Mouse (Mus musculus) midbrain, embryonic 14.5 days (tissue): Measurements from ENCODE around the gene Olfr1501. TPM values are rescaled to one million over a fixed set of nuclear protein-coding genes. Genes with fewer than 3 reads are reported as not detected.
"Not testable (repeated sequence)": the region's sequence is repeated elsewhere in the genome, so short reads cannot be mapped to it uniquely, and the experiment has no call there.

Experiments used
- ATAC-seq: fragments of 200-750 bp; cut with Nextera tagmentation; 2 replicates; pipeline ENCODE4 v1.8.0; 2017; ENCODE audit warnings: moderate number of reproducible peaks, moderate library complexity; ENCODE audit not compliant: low FRiP score, low TSS enrichment
- DNase-seq: peaks from one replicate; pipeline ENCODE4 v3.0.0-alpha.2; 2015
- H3K27ac ChIP-seq: fragments of 300-500 bp; sonication (generic); replicated peaks from 2 replicates; pipeline ENCODE4 v1.5.1; 2014; ENCODE audit warnings: mild to moderate bottlenecking, low read depth, low read length, moderate library complexity
- H3K27me3 ChIP-seq: fragments of 300-500 bp; sonication (generic); 2 replicates; pipeline ENCODE4 v1.6.1; 2014; ENCODE audit warnings: low read length, control low read depth, mixed read lengths; ENCODE audit not compliant: control insufficient read depth, insufficient read depth
- H3K36me3 ChIP-seq: fragments of 300-500 bp; sonication (generic); 2 replicates; pipeline ENCODE4 v1.6.1; 2014; ENCODE audit warnings: low read length, control low read depth; ENCODE audit not compliant: control insufficient read depth, insufficient read depth
- H3K4me1 ChIP-seq: fragments of 300-500 bp; sonication (generic); 2 replicates; pipeline ENCODE4 v1.6.1; 2014; ENCODE audit warnings: mild to moderate bottlenecking, antibody characterized with exemption, low read length, control low read depth; ENCODE audit not compliant: control insufficient read depth, insufficient read depth
- H3K4me2 ChIP-seq: fragments of 300-500 bp; sonication (generic); 2 replicates; pipeline ENCODE4 v1.6.1; 2014; ENCODE audit warnings: mild to moderate bottlenecking, low read length, moderate library complexity
- H3K4me3 ChIP-seq: fragments of 300-500 bp; sonication (generic); replicated peaks from 2 replicates; pipeline ENCODE4 v1.5.1; 2014; ENCODE audit warnings: low read depth, low read length
- H3K9ac ChIP-seq: fragments of 300-500 bp; sonication (generic); replicated peaks from 2 replicates; pipeline ENCODE4 v1.6.1; 2014; ENCODE audit warnings: mild to moderate bottlenecking, low read length, moderate library complexity
- H3K9me3 ChIP-seq: fragments of 300-500 bp; sonication (generic); 2 replicates; pipeline ENCODE4 v1.6.1; 2016; ENCODE audit warnings: low read length, control low read depth, mixed read lengths; ENCODE audit not compliant: control insufficient read depth
- WGBS: fragments of 180-500 bp; shearing (Covaris S2); extraction: QIAGEN DNeasy Blood & Tissue Kit; methylation state at CpG from one replicate; pipeline ENCODE4 v1.1.7; 2014; 5-methylcytosine and 5-hydroxymethylcytosine counted together
- polyA plus RNA-seq: library from polyadenylated mRNA; unstranded; fragments of >200 nt; fragmentation: Nextera tagmentation; extraction: Ambion mirVana; gene quantifications from 2 replicates; pipeline ENCODE4 v1.2.1, GENCODE M21; 2014

Olfr1501 gene
- polyA plus RNA-seq = not detected in 2 replicates

DNA sequence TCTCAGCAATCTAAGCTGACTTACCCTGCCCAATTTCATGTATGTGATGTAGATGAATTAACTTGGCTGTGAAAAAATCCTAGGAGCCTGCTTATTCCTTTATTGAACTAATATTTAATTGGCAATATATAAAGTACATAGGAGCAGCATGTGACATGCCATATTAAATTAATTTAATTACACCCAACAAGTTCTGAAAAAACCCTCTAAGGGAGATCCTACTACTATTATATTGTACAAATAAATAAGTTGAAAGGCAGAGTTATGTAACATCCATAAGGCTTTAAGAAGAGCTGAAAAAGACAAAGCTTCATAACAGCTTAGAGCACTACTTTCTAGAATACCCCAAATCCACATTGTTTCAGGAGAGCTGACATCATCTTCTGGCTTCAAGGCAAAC is at the start of gene Olfr1501:
Olfr1501 (minus strand) TSS at position 101 of the 400 bp plus-strand sequence.
- H3K27me3 ChIP-seq, H3K4me3 ChIP-seq, H3K9me3 ChIP-seq, H3K36me3 ChIP-seq, H3K4me2 ChIP-seq, H3K4me1 ChIP-seq, DNase-seq, ATAC-seq, H3K9ac ChIP-seq, H3K27ac ChIP-seq: not testable (repeated sequence)

DNA sequence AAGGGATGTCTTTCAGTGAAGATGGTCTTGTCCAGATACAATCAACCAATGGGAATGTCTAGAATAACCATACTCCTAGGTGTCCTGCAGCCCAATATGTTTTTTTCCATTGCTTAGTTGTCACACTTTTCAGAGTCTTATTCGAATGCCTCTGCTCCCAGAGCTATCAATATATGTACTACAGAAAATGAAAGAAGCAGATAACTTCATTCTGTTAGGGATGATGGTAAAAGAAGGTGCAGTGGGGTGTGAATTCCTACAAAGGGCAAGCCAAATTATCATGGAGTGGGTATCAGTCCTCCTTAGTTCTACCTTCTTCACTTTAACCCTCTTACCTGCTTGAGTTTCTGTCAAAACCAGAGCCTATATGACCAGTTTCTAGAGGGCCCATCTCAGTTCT is 47.3 kb upstream of the Olfr1501 start, which contains the start of gene Olfr1504:
Olfr1504 (minus strand) TSS at position 101 of the 400 bp plus-strand sequence.
- H3K9me3 ChIP-seq = no peaks in the 10 kb centered on the region
- H3K36me3 ChIP-seq = no peaks in the 10 kb centered on the region
- no peak within 1 kb of the TSS for H3K4me2 ChIP-seq
- H3K27ac ChIP-seq = no peak within 1 kb of the TSS
- 76% methylated on average over 1 of the region's 1 CpGs for WGBS
- no peak within 1 kb of the TSS for H3K4me3 ChIP-seq
- ATAC-seq (no peak), DNase-seq (no peak)
- H3K9ac ChIP-seq = no peak within 1 kb of the TSS
- no peaks in the 10 kb centered on the region for H3K27me3 ChIP-seq
- no peaks in the 10 kb centered on the region for H3K4me1 ChIP-seq

DNA sequence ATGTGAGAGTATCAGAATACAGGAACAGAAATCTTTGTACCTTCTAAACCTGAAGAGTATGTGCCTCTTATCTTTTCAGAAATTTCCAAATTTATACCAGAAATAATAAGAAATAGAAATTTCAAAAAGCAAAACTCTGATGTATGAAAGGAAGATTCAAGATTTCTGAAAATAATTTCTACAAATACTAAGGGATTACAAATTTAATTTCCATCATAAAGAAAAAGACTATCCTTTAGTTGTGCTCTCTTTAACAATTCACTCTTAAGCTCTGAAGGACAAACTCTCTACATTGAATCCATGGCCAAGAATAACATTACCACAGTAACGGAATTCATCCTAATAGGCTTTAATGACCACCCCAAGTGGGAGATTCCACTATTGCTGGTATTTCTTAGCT is 11.0 kb upstream of the Olfr1501 start, which contains the start of gene Olfr1502:
Olfr1502 (plus strand) TSS at position 301 of the 400 bp plus-strand sequence.
- WGBS = 93% methylated on average over 1 of the region's 1 CpGs
- H3K36me3 ChIP-seq = no peaks in the 10 kb centered on the region
- DNase-seq = no peak
- H3K4me3 ChIP-seq = no peak within 1 kb of the TSS
- H3K9me3 ChIP-seq = no peaks in the 10 kb centered on the region
- no peaks in the 10 kb centered on the region for H3K4me1 ChIP-seq
- H3K27me3 ChIP-seq = no peaks in the 10 kb centered on the region
- no peak within 1 kb of the TSS for H3K27ac ChIP-seq
- no peak within 1 kb of the TSS for H3K9ac ChIP-seq
- no peak within 1 kb of the TSS for H3K4me2 ChIP-seq
- no peak for ATAC-seq

DNA sequence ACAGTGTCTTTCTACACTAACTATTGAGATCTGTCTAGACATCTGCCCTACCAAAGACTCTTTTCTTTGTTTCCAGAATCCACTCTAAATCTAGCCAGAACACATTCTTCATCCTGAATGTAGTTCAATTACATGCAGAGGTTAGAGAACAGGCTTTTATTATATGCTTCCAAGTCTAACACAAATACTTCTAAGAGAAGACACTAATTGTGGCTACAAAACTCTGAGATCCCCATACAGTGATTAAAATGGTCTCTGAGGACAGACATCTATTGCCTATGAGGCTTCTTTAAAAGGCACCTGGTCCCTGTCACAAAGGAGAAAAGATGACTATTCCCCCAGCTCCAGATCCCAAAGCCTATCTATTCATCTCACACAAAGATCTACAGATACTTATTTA is 20.1 kb downstream of the Olfr1501 start, which contains the start of gene Olfr1500:
Olfr1500 (minus strand) TSS at position 101 of the 400 bp plus-strand sequence.
- Histone ChIP-seq H3K27me3 (no peaks in the 10 kb centered on the region), H3K9ac (no peak within 1 kb of the TSS), H3K4me3 (no peak within 1 kb of the TSS), H3K4me2 (no peak within 1 kb of the TSS), H3K9me3 (no peaks in the 10 kb centered on the region), H3K27ac (no peak within 1 kb of the TSS), H3K36me3 (no peaks in the 10 kb centered on the region), H3K4me1 (no peaks in the 10 kb centered on the region)
- no peak for ATAC-seq
- no peak for DNase-seq

DNA sequence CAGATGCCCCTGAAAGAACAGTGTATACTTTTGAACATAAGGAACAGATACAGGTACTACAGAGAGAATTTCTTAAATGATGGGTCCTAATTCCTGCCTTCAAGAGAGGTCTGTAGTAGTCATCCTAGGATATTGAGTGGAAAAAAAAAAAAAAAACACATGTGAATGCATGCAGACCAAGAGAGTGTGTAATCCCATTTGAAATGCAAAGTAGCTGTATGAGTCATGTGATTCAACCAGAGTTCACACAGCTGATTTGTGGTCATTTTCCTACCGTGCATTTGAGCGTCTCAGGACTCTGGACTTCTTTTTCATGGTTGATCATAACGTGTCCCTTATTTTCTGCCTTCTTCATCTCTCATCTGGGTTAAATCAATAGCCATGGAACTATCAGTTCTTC is 22.0 kb downstream of the Olfr1501 start:
- Histone ChIP-seq H3K9ac (no peak overlapping the region), H3K27me3 (no peaks in the 10 kb centered on the region), H3K27ac (no peak overlapping the region), H3K4me1 (no peaks in the 10 kb centered on the region), H3K4me2 (no peak overlapping the region), H3K4me3 (no peak overlapping the region), H3K9me3 (no peaks in the 10 kb centered on the region), H3K36me3 (no peaks in the 10 kb centered on the region)
- 51% methylated on average over 3 of the region's 3 CpGs for WGBS
- DNase-seq (no peak), ATAC-seq (no peak)

DNA sequence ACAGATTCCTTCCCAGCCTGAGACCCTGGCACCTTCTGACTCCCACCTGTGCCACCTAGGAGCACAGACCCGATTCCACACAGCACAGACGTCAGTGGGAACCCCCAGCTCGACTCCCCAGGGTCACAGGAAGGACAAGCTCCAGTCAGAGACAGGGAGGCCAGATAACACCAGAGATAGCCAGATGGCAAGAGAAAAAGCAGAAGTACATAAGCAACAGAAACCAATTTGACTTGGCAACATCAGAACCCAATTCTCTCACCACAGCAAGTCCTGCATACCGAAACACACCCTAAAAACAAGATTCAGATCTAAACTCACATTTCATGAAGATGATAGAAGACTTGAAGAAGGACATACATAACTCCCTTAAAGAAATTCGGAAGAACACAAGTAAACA is 29.6 kb downstream of the Olfr1501 start:
- Histone ChIP-seq H3K27me3 (no peaks in the 10 kb centered on the region), H3K4me2 (no peak overlapping the region), H3K9ac (no peak overlapping the region), H3K36me3 (no peaks in the 10 kb centered on the region), H3K4me3 (no peak overlapping the region), H3K4me1 (no peaks in the 10 kb centered on the region), H3K9me3 (no peaks in the 10 kb centered on the region), H3K27ac (no peak overlapping the region)
- ATAC-seq (no peak), DNase-seq (no peak)
- WGBS = 78% methylated on average over 5 of the region's 5 CpGs

DNA sequence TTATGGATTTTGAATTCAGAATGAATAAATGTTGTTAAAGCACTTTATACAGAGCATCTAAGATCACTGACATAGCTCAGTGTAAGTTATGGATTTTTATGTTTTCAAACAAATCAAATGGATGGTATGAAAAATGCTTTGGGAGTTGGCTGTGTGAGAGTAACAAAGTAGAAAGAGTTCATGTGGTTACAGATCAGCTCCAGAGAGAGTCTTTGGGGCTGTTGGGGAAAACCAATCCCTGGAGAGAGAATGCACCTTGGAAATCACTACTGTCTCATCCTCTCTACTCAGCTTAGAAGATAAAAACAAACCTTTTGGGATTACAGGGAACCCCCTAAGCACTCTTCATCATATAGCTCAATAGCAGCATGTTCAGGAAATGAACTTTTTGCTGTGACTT is 31.1 kb downstream of the Olfr1501 start, which contains the start of gene Olfr1499:
Olfr1499 (minus strand) TSS at position 101 of the 400 bp plus-strand sequence.
- no peaks in the 10 kb centered on the region for H3K4me1 ChIP-seq
- H3K27ac ChIP-seq = no peak within 1 kb of the TSS
- H3K9me3 ChIP-seq = no peaks in the 10 kb centered on the region
- no peak within 1 kb of the TSS for H3K4me3 ChIP-seq
- ATAC-seq (no peak), DNase-seq (no peak)
- no peaks in the 10 kb centered on the region for H3K27me3 ChIP-seq
- no peak within 1 kb of the TSS for H3K9ac ChIP-seq
- H3K36me3 ChIP-seq = no peaks in the 10 kb centered on the region
- H3K4me2 ChIP-seq = no peak within 1 kb of the TSS

DNA sequence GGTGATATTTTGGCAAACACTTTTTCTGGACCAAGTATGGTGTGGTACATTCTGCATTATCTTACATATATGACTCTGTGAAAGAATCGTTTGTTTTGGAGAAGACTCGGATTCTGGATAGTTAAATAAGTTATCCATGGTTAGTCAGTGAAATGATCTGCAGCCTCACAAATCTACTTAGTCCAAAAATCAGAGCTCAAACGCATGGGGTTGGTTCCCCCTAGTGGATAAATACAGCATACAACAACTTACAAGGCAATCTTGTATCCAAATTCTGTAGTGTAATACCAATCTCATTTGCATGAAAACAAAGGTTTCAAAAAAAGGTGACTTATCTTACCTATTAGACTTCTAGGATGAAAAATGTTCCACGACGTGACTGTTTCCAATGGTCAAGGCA is 31.7 kb downstream of the Olfr1501 start:
- H3K36me3 ChIP-seq = no peaks in the 10 kb centered on the region
- H3K4me3 ChIP-seq = no peak overlapping the region
- ATAC-seq = no peak
- peak; percentile 62 for DNase-seq
- no peak overlapping the region for H3K27ac ChIP-seq
- H3K9me3 ChIP-seq = no peaks in the 10 kb centered on the region
- H3K4me1 ChIP-seq = no peaks in the 10 kb centered on the region
- 40% methylated on average over 5 of the region's 5 CpGs for WGBS
- H3K27me3 ChIP-seq = no peaks in the 10 kb centered on the region
- H3K9ac ChIP-seq = no peak overlapping the region
- no peak overlapping the region for H3K4me2 ChIP-seq

DNA sequence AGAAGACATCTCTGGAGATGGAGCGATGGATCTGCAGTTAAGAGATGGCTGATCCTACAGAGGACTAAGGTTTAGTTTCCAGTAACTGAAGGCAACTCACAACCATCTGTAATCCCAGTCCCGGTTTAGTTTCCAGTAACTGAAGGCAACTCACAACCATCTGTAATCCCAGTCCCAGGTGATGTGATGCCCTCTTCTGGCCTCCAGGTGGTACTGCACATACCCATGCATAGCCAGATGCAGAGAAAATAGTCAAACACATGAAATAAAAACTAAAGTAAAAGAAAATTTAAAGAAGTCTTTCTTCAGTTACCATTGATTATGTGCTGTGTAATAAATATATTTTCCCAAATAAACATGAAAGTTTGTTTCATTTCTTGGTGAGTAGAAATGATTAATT is 37.7 kb downstream of the Olfr1501 start:
- H3K4me1 ChIP-seq = no peaks in the 10 kb centered on the region
- no peak overlapping the region for H3K4me3 ChIP-seq
- ATAC-seq (no peak), DNase-seq (no peak)
- H3K9me3 ChIP-seq = no peaks in the 10 kb centered on the region
- WGBS = 66% methylated on average over 2 of the region's 2 CpGs
- H3K36me3 ChIP-seq = no peaks in the 10 kb centered on the region
- no peaks in the 10 kb centered on the region for H3K27me3 ChIP-seq
- no peak overlapping the region for H3K4me2 ChIP-seq
- no peak overlapping the region for H3K27ac ChIP-seq
- no peak overlapping the region for H3K9ac ChIP-seq
